Mouse (Mus musculus) spleen, adult 2 months (tissue): ENCODE measurements at regions not wholly inside any gene's neighbourhood (a gene's known extent, or its start where the extent isn't known, plus 50 kb on each side); places are given as distances from the start of the nearest gene placed in this dataset.

Experiments used
- CTCF ChIP-seq: fragments of 200-500 bp; IDR thresholded peaks from 2 replicates; pipeline ENCODE4 v1.5.1; 2011; ENCODE audit warnings: mild to moderate bottlenecking, inconsistent platforms; ENCODE audit not compliant: insufficient read depth, insufficient read length, insufficient replicate concordance; ENCODE audit errors: extremely low read depth
- POLR2A ChIP-seq: fragments of 200-500 bp; IDR thresholded peaks from 2 replicates; pipeline ENCODE4 v1.6.1; 2011; ENCODE audit warnings: low read depth, low read length, inconsistent platforms

DNA sequence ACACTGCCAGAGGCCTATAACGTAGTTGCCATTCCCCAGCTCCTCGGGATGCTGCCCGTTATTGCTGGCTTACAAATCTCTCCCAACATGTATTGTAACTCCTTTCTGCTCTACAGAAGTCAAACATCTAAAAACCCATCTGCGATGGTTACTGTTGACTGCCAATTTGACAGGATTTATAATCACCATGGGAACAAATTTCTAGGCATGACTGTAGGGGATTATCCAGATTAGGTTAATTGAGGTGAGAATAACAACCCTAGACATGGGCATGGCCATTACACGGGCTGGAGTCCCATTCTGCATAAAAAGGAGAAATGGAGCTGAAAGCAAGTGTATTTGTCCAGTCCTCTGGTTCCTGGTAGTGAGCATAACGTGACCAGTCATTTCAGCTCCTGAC lies 523.4 kb upstream of the Cdh5 start:
- TF ChIP-seq CTCF = no peak
- TF ChIP-seq POLR2A = no peak
